Mouse (Mus musculus) erythroblast, embryonic 14.5 days (primary cell): ENCODE results near the gene Gm11213.

Source experiments
- GATA1 ChIP-seq: IDR thresholded peaks from 2 replicates; pipeline ENCODE4 v1.6.1; 2012; ENCODE audit warnings: low read length, inconsistent platforms, mixed read lengths
- TAL1 ChIP-seq: IDR thresholded peaks from 3 replicates; pipeline ENCODE4 v1.6.1; 2012; ENCODE audit warnings: low read length, inconsistent platforms, mixed read lengths

- TF ChIP-seq GATA1 = no peak
- TF ChIP-seq TAL1 = no peak
Measured at GRCm38 (mm10) chr4:63639842-63640241, 34.8 kb upstream of the Gm11213 start.
